Mouse (Mus musculus) liver, embryonic 12.5 days (tissue): ENCODE measurements around the gene Igf1. TPM values are rescaled to one million over a fixed set of nuclear protein-coding genes. Genes with fewer than 3 reads are reported as not detected.

Experiments
- ATAC-seq: fragments of 200-750 bp; cut with Nextera tagmentation; 2 replicates; pipeline ENCODE4 v1.8.0; 2017; ENCODE audit warnings: moderate number of reproducible peaks, mild to moderate bottlenecking, moderate library complexity
- H3K27ac ChIP-seq: fragments of 300-500 bp; sonication (generic); 2 replicates; pipeline ENCODE4 v1.5.1; 2016; ENCODE audit warnings: mild to moderate bottlenecking
- H3K27me3 ChIP-seq: fragments of 300-500 bp; sonication (generic); replicated peaks from 2 replicates; pipeline ENCODE4 v1.6.1; 2016; ENCODE audit warnings: mild to moderate bottlenecking, moderate library complexity
- H3K36me3 ChIP-seq: fragments of 300-500 bp; sonication (generic); 2 replicates; pipeline ENCODE4 v1.6.1; 2016; ENCODE audit warnings: mild to moderate bottlenecking, moderate library complexity
- H3K4me1 ChIP-seq: fragments of 300-500 bp; sonication (generic); 2 replicates; pipeline ENCODE4 v1.6.1; 2016
- H3K4me2 ChIP-seq: fragments of 300-500 bp; sonication (generic); 2 replicates; pipeline ENCODE4 v1.6.1; 2016; ENCODE audit warnings: mild to moderate bottlenecking, moderate library complexity
- H3K4me3 ChIP-seq: fragments of 300-500 bp; sonication (generic); 2 replicates; pipeline ENCODE4 v1.5.1; 2016; ENCODE audit warnings: mild to moderate bottlenecking, moderate library complexity
- H3K9ac ChIP-seq: fragments of 300-500 bp; sonication (generic); 2 replicates; pipeline ENCODE4 v1.6.1; 2016; ENCODE audit warnings: mild to moderate bottlenecking, moderate library complexity
- H3K9me3 ChIP-seq: fragments of 300-500 bp; sonication (generic); replicated peaks from 2 replicates; pipeline ENCODE4 v1.6.1; 2016; ENCODE audit warnings: mild to moderate bottlenecking, moderate library complexity
- WGBS: fragments of 180-500 bp; shearing (Covaris S2); methylation state at CpG from one replicate; pipeline ENCODE4 v1.1.7; 2016; ENCODE audit not compliant: insufficient replicate concordance; 5-methylcytosine and 5-hydroxymethylcytosine counted together
- polyA plus RNA-seq: library from polyadenylated mRNA; unstranded; fragments of >200 nt; fragmentation: Nextera tagmentation; extraction: Ambion mirVana; gene quantifications from 2 replicates; pipeline ENCODE4 v1.2.1, GENCODE M21; 2016

Gene Igf1
- polyA plus RNA-seq, 1 experiment from 2014 or later = 11.5 TPM

DNA sequence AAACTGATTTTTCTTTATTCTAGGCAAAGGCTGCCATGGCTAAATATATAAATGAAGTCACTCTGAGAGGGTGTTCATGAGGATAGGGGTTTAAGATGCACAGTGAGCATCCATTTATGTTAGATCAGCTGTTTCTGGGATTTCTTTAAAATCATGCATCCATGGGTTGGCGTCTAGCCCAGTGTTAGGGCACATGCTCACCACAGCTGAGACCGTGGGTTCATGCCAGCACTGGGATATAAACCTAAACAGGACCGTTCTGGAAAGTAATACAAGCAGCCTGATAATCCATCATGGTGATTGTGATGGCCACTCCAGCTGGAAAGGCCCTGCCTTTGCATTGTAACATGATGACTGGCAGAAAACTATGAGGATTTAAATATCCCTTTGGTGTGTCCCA is 128.1 kb downstream of the Igf1 start:
- H3K4me2 ChIP-seq = no peak overlapping the region
- H3K27ac ChIP-seq = no peak overlapping the region
- H3K4me1 ChIP-seq = no peaks in the 10 kb centered on the region
- no peaks in the 10 kb centered on the region for H3K9me3 ChIP-seq
- H3K9ac ChIP-seq = no peak overlapping the region
- ATAC-seq = no peak
- WGBS = 59% methylated on average over 3 of the region's 3 CpGs
- H3K27me3 ChIP-seq = no peaks in the 10 kb centered on the region
- H3K36me3 ChIP-seq = no peaks in the 10 kb centered on the region
- no peak overlapping the region for H3K4me3 ChIP-seq

Other genes with a start within 250 kb of the Igf1 start
- gene Pmch, start 232.8 kb downstream of the Igf1 start, polyA plus RNA-seq = 0.77 and 1.0 TPM in 2 replicates